Mouse (Mus musculus) limb, embryonic 15.5 days (tissue): ENCODE data around the gene Icmt. TPM values are rescaled to one million over a fixed set of nuclear protein-coding genes. Genes with fewer than 3 reads are reported as not detected.

Source experiments
- ATAC-seq: fragments of 200-750 bp; cut with Nextera tagmentation; 2 replicates; pipeline ENCODE4 v1.8.0; 2017; ENCODE audit warnings: low read depth, moderate TSS enrichment; ENCODE audit not compliant: insufficient number of reproducible peaks, low FRiP score, low TSS enrichment
- H3K27ac ChIP-seq: fragments of 300-500 bp; sonication (generic); 2 replicates; pipeline ENCODE4 v1.5.1; 2015; ENCODE audit warnings: moderate library complexity, mild to moderate bottlenecking, inconsistent platforms
- H3K27me3 ChIP-seq: fragments of 300-500 bp; sonication (generic); 2 replicates; pipeline ENCODE4 v1.6.1; 2015; ENCODE audit warnings: inconsistent platforms
- H3K36me3 ChIP-seq: fragments of 300-500 bp; sonication (generic); 2 replicates; pipeline ENCODE4 v1.6.1; 2015; ENCODE audit warnings: inconsistent platforms
- H3K4me1 ChIP-seq: fragments of 300-500 bp; sonication (generic); 2 replicates; pipeline ENCODE4 v1.6.1; 2015; ENCODE audit warnings: inconsistent platforms
- H3K4me2 ChIP-seq: fragments of 300-500 bp; sonication (generic); 2 replicates; pipeline ENCODE4 v1.6.1; 2015; ENCODE audit warnings: mild to moderate bottlenecking, inconsistent platforms
- H3K4me3 ChIP-seq: fragments of 300-500 bp; sonication (generic); 2 replicates; pipeline ENCODE4 v1.5.1; 2015; ENCODE audit warnings: mild to moderate bottlenecking, inconsistent platforms
- H3K9ac ChIP-seq: fragments of 300-500 bp; sonication (generic); 2 replicates; pipeline ENCODE4 v1.6.1; 2015; ENCODE audit warnings: inconsistent platforms
- H3K9me3 ChIP-seq: fragments of 300-500 bp; sonication (generic); 2 replicates; pipeline ENCODE4 v1.6.1; 2016; ENCODE audit warnings: inconsistent platforms
- WGBS: fragments of 180-500 bp; shearing (Covaris S2); methylation state at CpG from one replicate; pipeline ENCODE4 v1.1.7; 2015; 5-methylcytosine and 5-hydroxymethylcytosine counted together
- polyA plus RNA-seq: library from polyadenylated mRNA; unstranded; fragments of >200 nt; fragmentation: Nextera tagmentation; extraction: Ambion mirVana; gene quantifications from 2 replicates; pipeline ENCODE4 v1.2.1, GENCODE M21; 2015

The Icmt gene
- polyA plus RNA-seq, 1 experiment from 2014 or later = 26.4 TPM

DNA sequence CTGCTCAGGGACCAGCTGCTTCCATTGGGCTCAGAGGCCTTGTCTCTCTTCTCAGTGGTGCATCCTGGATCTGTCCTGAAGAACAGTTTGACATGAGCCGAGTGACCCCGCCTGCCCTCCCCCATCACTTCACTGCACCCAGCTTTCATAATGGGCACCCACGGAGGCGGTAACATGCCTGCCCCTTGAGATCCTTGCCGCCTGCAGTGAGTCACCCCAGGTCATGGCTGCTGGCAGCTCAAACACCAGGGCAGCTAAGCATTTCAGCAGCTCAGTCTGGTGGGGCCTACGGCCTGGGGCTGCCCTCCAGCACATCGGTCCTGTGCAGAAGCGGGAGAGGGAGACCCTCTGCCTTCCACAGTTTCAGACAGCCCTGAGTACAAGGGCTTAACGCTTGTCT is 10.5 kb downstream of the Icmt start:
- 0 out of 2 replicates have a peak, but pooled peaks have one; percentile 4 for ATAC-seq
- 82% methylated on average over 9 of the region's 9 CpGs for WGBS
- Histone ChIP-seq H3K36me3 (peaks cover 55% of the 10 kb centered on the region), H3K27me3 (peaks cover 27% of the 10 kb centered on the region), H3K9me3 (no peaks in the 10 kb centered on the region), H3K4me2 (no peak overlapping the region), H3K9ac (no peak overlapping the region), H3K27ac (no peak overlapping the region), H3K4me3 (no peak overlapping the region), H3K4me1 (peaks cover 5% of the 10 kb centered on the region; the same call in 1 of the 2 replicates)

DNA sequence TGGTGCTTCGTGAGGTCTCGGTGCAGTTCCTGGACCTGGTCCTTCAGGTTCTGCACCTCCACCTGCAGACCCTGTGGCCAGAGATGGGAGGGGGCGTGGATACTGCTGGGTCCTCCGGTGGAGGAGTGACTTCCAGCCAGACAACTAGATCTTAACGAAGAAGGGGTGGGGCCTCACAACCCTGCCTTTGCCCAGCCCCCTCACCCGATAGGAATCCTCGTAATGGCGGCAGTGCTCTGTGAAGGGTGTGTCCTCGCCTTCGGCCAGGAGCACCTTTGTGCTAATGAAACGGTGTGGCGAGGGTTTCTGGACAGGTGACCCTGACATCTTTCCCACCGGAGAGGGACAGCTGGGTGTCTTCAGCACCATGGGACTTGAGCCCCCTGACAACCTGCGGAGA is 15.2 kb downstream of the Icmt start:
- Histone ChIP-seq H3K27me3 (peaks cover 73% of the 10 kb centered on the region), H3K4me2 (peak overlapping the region; percentile 58; the same call in 1 of the 2 replicates), H3K36me3 (peaks cover 15% of the 10 kb centered on the region), H3K27ac (no peak overlapping the region), H3K9ac (no peak overlapping the region), H3K4me1 (peaks cover 26% of the 10 kb centered on the region), H3K9me3 (no peaks in the 10 kb centered on the region), H3K4me3 (peak overlapping the region; percentile 33; the same call in 1 of the 2 replicates)
- 2% methylated on average over 14 of the region's 14 CpGs for WGBS
- no peak for ATAC-seq

DNA sequence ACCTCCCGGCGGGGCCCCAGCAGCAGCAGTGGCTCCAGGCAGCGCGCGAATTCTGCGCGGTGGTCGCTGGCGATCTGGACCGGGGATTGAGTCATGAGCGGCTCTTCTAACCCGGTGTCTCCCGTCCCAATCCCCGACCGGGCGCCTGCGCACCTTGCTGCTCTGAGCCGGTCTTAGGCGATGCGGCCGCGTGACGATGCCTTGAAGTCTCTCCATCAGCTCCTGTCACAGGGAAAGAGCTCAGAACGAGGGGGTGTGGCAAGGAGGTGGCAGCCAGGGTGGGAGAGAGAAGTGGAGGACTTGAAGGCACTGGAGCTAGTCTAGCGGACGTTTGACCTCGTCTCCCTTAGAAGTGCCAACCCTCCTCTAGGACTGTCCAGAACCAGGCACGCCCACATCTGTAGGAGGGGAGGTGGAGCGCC is 16.2 kb downstream of the Icmt start:
- no peak overlapping the region for H3K9ac ChIP-seq
- WGBS = under 1% methylated on average over 29 of the region's 29 CpGs
- no peak for ATAC-seq

DNA sequence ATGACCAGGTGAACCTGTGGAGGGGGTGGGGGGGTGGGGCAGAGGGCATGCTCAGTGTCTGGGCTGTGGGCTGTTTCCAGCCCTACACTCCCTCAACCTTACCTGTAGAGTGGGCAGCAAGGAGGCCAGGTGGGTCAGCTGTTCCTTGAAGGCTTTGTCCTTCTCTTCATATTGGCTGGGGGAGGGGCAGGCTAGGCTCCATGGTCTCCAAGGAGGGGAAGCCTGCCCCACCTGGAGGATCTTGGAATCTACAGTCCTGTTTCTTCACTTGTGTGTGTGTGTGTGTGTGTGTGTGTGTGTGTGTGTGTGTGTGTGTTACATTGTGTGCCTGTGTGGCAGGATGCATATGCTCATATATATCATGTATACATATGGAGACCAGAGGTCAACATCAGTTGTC is 16.9 kb downstream of the Icmt start:
- H3K9ac ChIP-seq = no peak overlapping the region
- no peaks in the 10 kb centered on the region for H3K9me3 ChIP-seq
- H3K4me2 ChIP-seq = peak overlapping the region; percentile 58; the same call in 1 of the 2 replicates
- no peak for ATAC-seq
- peaks cover 5% of the 10 kb centered on the region; the same call in 1 of the 2 replicates for H3K36me3 ChIP-seq
- peaks cover 91% of the 10 kb centered on the region for H3K27me3 ChIP-seq
- no peak overlapping the region for H3K27ac ChIP-seq
- no peak overlapping the region for H3K4me3 ChIP-seq
- peaks cover 34% of the 10 kb centered on the region for H3K4me1 ChIP-seq

More for the DNA sequence above, 16.2 kb downstream of the Icmt start:
- Histone ChIP-seq H3K27me3 (peaks cover 83% of the 10 kb centered on the region), H3K9me3 (no peaks in the 10 kb centered on the region), H3K4me3 (peak overlapping the region; percentile 33), H3K4me1 (peaks cover 29% of the 10 kb centered on the region), H3K36me3 (peaks cover 11% of the 10 kb centered on the region), H3K27ac (no peak overlapping the region), H3K4me2 (peak overlapping the region; percentile 58)

- Histone ChIP-seq H3K4me2 (peak overlapping the region; percentile 38), H3K4me3 (peak overlapping the region; percentile 26), H3K9ac (no peak overlapping the region), H3K27ac (no peak overlapping the region), H3K27me3 (peaks cover 85% of the 10 kb centered on the region), H3K36me3 (no peaks in the 10 kb centered on the region), H3K9me3 (no peaks in the 10 kb centered on the region), H3K4me1 (peaks cover 36% of the 10 kb centered on the region)
- under 1% methylated on average over 43 of the region's 43 CpGs for WGBS
- no peak for ATAC-seq
Measured at GRCm38 (mm10) chr4:152315498-152316213, 18.6 kb downstream of the Icmt start.

DNA sequence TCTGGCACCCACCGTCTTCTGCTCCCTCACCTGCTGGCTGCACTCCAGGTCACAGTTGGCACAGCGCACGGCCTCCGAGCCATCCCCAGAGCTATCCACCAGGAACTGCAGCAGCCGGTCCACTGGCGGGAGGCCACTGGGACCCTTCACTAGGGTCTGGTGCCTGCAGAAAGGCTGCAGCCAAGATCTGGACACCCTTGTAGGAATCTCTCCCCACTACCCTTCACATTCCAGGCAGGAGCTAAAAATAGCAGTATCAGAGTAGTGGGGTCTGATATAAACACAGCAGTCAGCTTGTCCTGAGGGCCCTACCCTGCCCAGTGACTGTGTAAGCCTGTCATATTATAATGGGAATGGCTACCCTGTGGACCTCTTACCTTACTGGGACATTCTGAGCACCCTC is 20.6 kb downstream of the Icmt start:
- Histone ChIP-seq H3K4me3 (no peak overlapping the region), H3K4me1 (peaks cover 30% of the 10 kb centered on the region), H3K27ac (no peak overlapping the region), H3K36me3 (no peaks in the 10 kb centered on the region), H3K9ac (no peak overlapping the region), H3K27me3 (peaks cover 65% of the 10 kb centered on the region), H3K9me3 (no peaks in the 10 kb centered on the region), H3K4me2 (no peak overlapping the region)
- WGBS = 78% methylated on average over 6 of the region's 6 CpGs
- ATAC-seq = no peak

GRCm38 (mm10) chr4:152318517-152319234 is 21.6 kb downstream of the Icmt start, which contains the start of gene Rnf207:
Gene Rnf207 (minus strand): TSS chr4:152318993.
- Histone ChIP-seq H3K27ac (no peak within 1 kb of the TSS), H3K36me3 (no peaks in the 10 kb centered on the region), H3K9me3 (no peaks in the 10 kb centered on the region), H3K4me1 (peaks cover 20% of the 10 kb centered on the region), H3K9ac (no peak within 1 kb of the TSS), H3K4me3 (peak within 1 kb of the TSS; percentile 12; the same call in 1 of the 2 replicates), H3K4me2 (peak within 1 kb of the TSS; percentile 13; the same call in 1 of the 2 replicates), H3K27me3 (peaks cover 55% of the 10 kb centered on the region)
- 6% methylated on average over 26 of the region's 26 CpGs for WGBS
- ATAC-seq = no peak

- Histone ChIP-seq H3K4me1 (peaks cover 13% of the 10 kb centered on the region), H3K27ac (no peak overlapping the region), H3K27me3 (peaks cover 27% of the 10 kb centered on the region), H3K9me3 (no peaks in the 10 kb centered on the region), H3K36me3 (no peaks in the 10 kb centered on the region), H3K9ac (no peak overlapping the region), H3K4me3 (no peak overlapping the region), H3K4me2 (no peak overlapping the region)
- ATAC-seq = no peak
- WGBS = 42% methylated on average over 5 of the region's 5 CpGs
Measured at GRCm38 (mm10) chr4:152321464-152321863, 24.4 kb downstream of the Icmt start.

- peak overlapping the region; percentile 54; the same call in 1 of the 2 replicates for H3K27ac ChIP-seq
- H3K27me3 ChIP-seq = no peaks in the 10 kb centered on the region
- H3K4me3 ChIP-seq = peak overlapping the region; percentile 95
- H3K4me1 ChIP-seq = peaks cover 20% of the 10 kb centered on the region
- H3K4me2 ChIP-seq = peak overlapping the region; percentile 39
- peaks cover 20% of the 10 kb centered on the region for H3K36me3 ChIP-seq
- WGBS = 52% methylated on average over 16 of the region's 16 CpGs
- no peak overlapping the region for H3K9ac ChIP-seq
- peak; percentile 28; the same call in 1 of the 2 replicates for ATAC-seq
- H3K9me3 ChIP-seq = no peaks in the 10 kb centered on the region
Measured at GRCm38 (mm10) chr4:152324641-152325562, 27.9 kb downstream of the Icmt start.

DNA sequence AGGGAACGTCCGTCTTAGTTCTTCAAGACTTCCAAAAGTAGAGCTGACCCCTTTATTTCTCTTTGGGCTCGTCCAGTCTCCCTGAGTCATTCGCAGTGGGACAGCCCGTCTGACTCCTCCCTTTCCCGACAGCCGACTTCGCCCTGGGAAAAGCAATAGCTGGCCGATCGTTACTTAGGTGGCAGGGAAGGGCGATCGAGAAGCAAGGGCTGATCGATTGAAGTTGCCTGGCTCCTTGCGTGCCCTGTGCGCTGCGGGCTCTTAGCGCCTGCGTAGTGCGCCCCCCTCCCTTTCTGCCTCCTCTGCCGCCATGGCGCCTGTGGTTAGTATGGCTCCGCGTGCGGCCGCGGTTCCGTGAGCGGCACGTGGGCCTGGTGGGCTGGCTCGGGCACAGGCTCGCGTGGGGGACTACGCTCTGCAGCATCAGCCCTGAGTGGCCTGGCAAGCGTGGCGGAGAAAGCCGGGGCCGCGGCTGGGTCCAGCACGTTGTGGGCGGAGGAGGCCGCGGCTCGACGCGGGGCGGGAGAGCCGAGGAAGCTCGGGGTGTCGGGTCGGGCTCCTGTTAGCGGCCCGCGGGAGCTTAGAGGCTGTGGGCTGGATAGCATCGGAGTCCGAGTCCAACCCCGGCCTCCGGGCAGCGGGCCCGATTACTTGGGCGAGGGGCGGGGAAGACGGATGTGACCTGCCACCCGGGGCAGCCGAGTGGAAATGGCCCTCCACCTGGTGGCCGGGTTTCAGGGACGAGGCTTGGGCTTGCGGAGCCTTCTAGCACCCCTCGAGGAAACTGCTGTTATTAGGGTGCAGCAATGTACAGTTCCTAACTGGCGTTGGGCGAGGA is 28.8 kb downstream of the Icmt start, which contains the start of gene Rpl22:
TSS of gene Rpl22 (plus strand) at position 169 of the 838 bp plus-strand sequence.
- Histone ChIP-seq H3K9ac (peak within 1 kb of the TSS; percentile 98), H3K27me3 (no peaks in the 10 kb centered on the region), H3K27ac (peak within 1 kb of the TSS; percentile 80), H3K4me1 (peaks cover 20% of the 10 kb centered on the region), H3K4me3 (peak within 1 kb of the TSS; percentile 95), H3K9me3 (no peaks in the 10 kb centered on the region), H3K36me3 (peaks cover 29% of the 10 kb centered on the region), H3K4me2 (peak within 1 kb of the TSS; percentile 52)
- under 1% methylated on average over 70 of the region's 70 CpGs for WGBS
- ATAC-seq = peak; percentile 88
